Mouse (Mus musculus): ENCODE measurements at regions not wholly inside any gene's neighbourhood (a gene's known extent, or its start where the extent isn't known, plus 50 kb on each side); places are given as distances from the start of the nearest gene placed in this dataset.
A peak's percentile ranks its signal among the peaks of the same experiment; 100 is the strongest.

GRCm38 (mm10) chr12:94508099-94508498 lies 1183.9 kb upstream of the Flrt2 start:
- H3K27ac ChIP-seq (ENCODE audit: low read length), result no peak overlapping the region
- no peaks in the 10 kb centered on the region for H3K27me3 ChIP-seq (ENCODE audit: control insufficient read depth, insufficient read depth, low read depth, low read length)
- H3K4me3 ChIP-seq (ENCODE audit: low read length), result no peak overlapping the region
- 81% methylated on average over 7 of the region's 7 CpGs for WGBS
- no peaks in the 10 kb centered on the region for H3K36me3 ChIP-seq (ENCODE audit: control insufficient read depth, insufficient read depth, low read length)
- H3K9me3 ChIP-seq (ENCODE audit: control insufficient read depth, low read length), result no peaks in the 10 kb centered on the region
- H3K9ac ChIP-seq (ENCODE audit: low read length), result no peak overlapping the region
- no peaks in the 10 kb centered on the region for H3K4me1 ChIP-seq (replicated peaks; ENCODE audit: control insufficient read depth, insufficient read depth, low read length)
- no peak for ATAC-seq (ENCODE audit: low read depth)
- H3K4me2 ChIP-seq (ENCODE audit: low read depth, low read length), result no peak overlapping the region

DNA sequence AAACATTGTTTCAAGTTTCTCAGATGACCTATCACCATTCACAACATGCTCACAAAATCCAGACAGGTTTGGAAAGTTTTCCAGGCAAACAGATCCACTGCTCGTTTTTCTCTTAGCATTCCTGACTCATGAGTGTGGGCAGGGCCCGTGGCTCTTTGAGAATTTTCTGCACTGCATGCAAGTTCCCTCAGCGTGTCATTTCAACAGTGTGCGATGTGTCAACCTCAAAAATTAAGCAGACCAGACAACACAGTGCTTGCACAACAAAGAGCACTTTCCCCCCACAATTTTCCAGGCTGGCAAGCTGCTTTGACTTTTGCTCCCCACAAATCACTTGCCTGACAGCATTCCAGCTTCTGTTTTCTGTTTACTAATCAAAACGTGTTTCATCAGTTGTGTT lies 1182.2 kb upstream of the Flrt2 start:
- H3K36me3 ChIP-seq (ENCODE audit: control insufficient read depth, insufficient read depth, low read length), result no peaks in the 10 kb centered on the region
- H3K27ac ChIP-seq (ENCODE audit: low read length), result no peak overlapping the region
- no peak overlapping the region for H3K4me2 ChIP-seq (ENCODE audit: low read depth, low read length)
- H3K9me3 ChIP-seq (ENCODE audit: control insufficient read depth, low read length), result no peaks in the 10 kb centered on the region
- H3K4me3 ChIP-seq (ENCODE audit: low read length), result no peak overlapping the region
- no peaks in the 10 kb centered on the region for H3K4me1 ChIP-seq (replicated peaks; ENCODE audit: control insufficient read depth, insufficient read depth, low read length)
- WGBS, result 28% methylated on average over 5 of the region's 5 CpGs
- ATAC-seq (ENCODE audit: low read depth), result no peak
- H3K9ac ChIP-seq (ENCODE audit: low read length), result no peak overlapping the region
- H3K27me3 ChIP-seq (ENCODE audit: control insufficient read depth, insufficient read depth, low read depth, low read length), result no peaks in the 10 kb centered on the region

DNA sequence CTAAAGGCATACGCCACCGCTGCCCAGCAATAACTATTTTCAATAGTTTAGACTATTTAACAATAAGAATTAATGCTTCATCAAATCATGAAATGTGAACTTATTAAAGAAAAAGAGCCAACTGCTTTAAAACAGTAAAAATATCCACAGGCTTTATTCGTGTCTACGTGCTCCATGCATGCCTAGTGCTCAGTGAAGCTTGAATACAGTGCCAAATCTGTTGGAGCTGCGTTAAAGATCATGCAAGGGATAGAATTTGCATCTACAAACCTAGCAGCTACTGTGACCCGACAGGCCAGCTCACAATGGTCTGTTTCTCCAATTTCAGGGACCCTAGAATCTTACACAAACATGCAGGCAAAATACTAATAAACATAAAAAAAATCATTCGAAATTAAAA lies 1147.3 kb upstream of the Flrt2 start:
- Histone ChIP-seq H3K36me3 (ENCODE audit: control insufficient read depth, insufficient read depth, low read length) (no peaks in the 10 kb centered on the region), H3K27ac (ENCODE audit: low read length) (no peak overlapping the region), H3K4me2 (ENCODE audit: low read depth, low read length) (no peak overlapping the region), H3K4me3 (ENCODE audit: low read length) (no peak overlapping the region), H3K27me3 (ENCODE audit: control insufficient read depth, insufficient read depth, low read depth, low read length) (no peaks in the 10 kb centered on the region), H3K9ac (ENCODE audit: low read length) (no peak overlapping the region), H3K9me3 (ENCODE audit: control insufficient read depth, low read length) (no peaks in the 10 kb centered on the region), H3K4me1 (replicated peaks; ENCODE audit: control insufficient read depth, insufficient read depth, low read length) (no peaks in the 10 kb centered on the region)
- WGBS, result 85% methylated on average over 7 of the region's 7 CpGs
- no peak for ATAC-seq (ENCODE audit: low read depth)

- 78% methylated on average over 2 of the region's 2 CpGs for WGBS
- Histone ChIP-seq H3K9me3 (ENCODE audit: control insufficient read depth, low read length) (no peaks in the 10 kb centered on the region), H3K27me3 (ENCODE audit: control insufficient read depth, insufficient read depth, low read depth, low read length) (no peaks in the 10 kb centered on the region), H3K9ac (ENCODE audit: low read length) (no peak overlapping the region), H3K4me3 (ENCODE audit: low read length) (no peak overlapping the region), H3K27ac (ENCODE audit: low read length) (no peak overlapping the region), H3K36me3 (ENCODE audit: control insufficient read depth, insufficient read depth, low read length) (no peaks in the 10 kb centered on the region), H3K4me1 (replicated peaks; ENCODE audit: control insufficient read depth, insufficient read depth, low read length) (no peaks in the 10 kb centered on the region), H3K4me2 (ENCODE audit: low read depth, low read length) (no peak overlapping the region)
- ATAC-seq (ENCODE audit: low read depth), result no peak
Observed at GRCm38 (mm10) chr12:94560374-94561194, 1131.4 kb upstream of the Flrt2 start.

GRCm38 (mm10) chr12:94574981-94575380 lies 1117.0 kb upstream of the Flrt2 start:
- Histone ChIP-seq H3K36me3 (ENCODE audit: control insufficient read depth, insufficient read depth, low read length) (no peaks in the 10 kb centered on the region), H3K27me3 (ENCODE audit: control insufficient read depth, insufficient read depth, low read depth, low read length) (no peaks in the 10 kb centered on the region), H3K4me3 (ENCODE audit: low read length) (no peak overlapping the region), H3K27ac (ENCODE audit: low read length) (no peak overlapping the region), H3K4me2 (ENCODE audit: low read depth, low read length) (no peak overlapping the region), H3K4me1 (replicated peaks; ENCODE audit: control insufficient read depth, insufficient read depth, low read length) (no peaks in the 10 kb centered on the region), H3K9ac (ENCODE audit: low read length) (no peak overlapping the region), H3K9me3 (ENCODE audit: control insufficient read depth, low read length) (no peaks in the 10 kb centered on the region)
- no peak for ATAC-seq (ENCODE audit: low read depth)
- WGBS, result 85% methylated on average over 2 of the region's 2 CpGs

DNA sequence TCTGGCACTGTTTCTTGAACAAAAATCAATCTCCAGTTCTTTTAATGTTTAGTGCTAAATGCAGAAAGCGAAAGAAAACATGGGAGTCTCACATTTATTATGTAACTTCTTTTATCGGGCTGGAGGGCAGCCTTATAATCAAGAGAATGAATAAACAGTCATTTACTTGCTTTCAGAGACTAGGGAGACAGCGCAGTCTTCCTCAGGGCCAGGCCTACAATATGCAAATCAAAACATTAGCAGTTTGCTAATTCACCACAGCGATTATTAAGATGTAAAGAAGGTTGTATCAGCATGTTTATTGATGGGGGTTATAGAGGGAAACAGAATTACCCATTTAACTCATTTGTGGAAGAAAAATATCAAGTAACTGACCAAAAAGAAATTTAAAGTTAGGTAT lies 1111.7 kb upstream of the Flrt2 start:
- no peaks in the 10 kb centered on the region for H3K9me3 ChIP-seq (ENCODE audit: control insufficient read depth, low read length)
- no peaks in the 10 kb centered on the region for H3K36me3 ChIP-seq (ENCODE audit: control insufficient read depth, insufficient read depth, low read length)
- H3K4me3 ChIP-seq (ENCODE audit: low read length), result no peak overlapping the region
- H3K27me3 ChIP-seq (ENCODE audit: control insufficient read depth, insufficient read depth, low read depth, low read length), result no peaks in the 10 kb centered on the region
- H3K27ac ChIP-seq (ENCODE audit: low read length), result no peak overlapping the region
- no peaks in the 10 kb centered on the region for H3K4me1 ChIP-seq (replicated peaks; ENCODE audit: control insufficient read depth, insufficient read depth, low read length)
- 35% methylated on average over 4 of the region's 4 CpGs for WGBS
- no peak overlapping the region for H3K4me2 ChIP-seq (ENCODE audit: low read depth, low read length)
- ATAC-seq (ENCODE audit: low read depth), result no peak
- H3K9ac ChIP-seq (ENCODE audit: low read length), result no peak overlapping the region

GRCm38 (mm10) chr12:94584309-94584708 lies 1107.7 kb upstream of the Flrt2 start:
- 33% methylated on average over 1 of the region's 1 CpGs for WGBS
- no peaks in the 10 kb centered on the region for H3K27me3 ChIP-seq (ENCODE audit: control insufficient read depth, insufficient read depth, low read depth, low read length)
- no peak overlapping the region for H3K27ac ChIP-seq (ENCODE audit: low read length)

GRCm38 (mm10) chr12:94587031-94587430 lies 1105.0 kb upstream of the Flrt2 start:
- Histone ChIP-seq H3K9me3 (ENCODE audit: control insufficient read depth, low read length) (no peaks in the 10 kb centered on the region), H3K4me1 (replicated peaks; ENCODE audit: control insufficient read depth, insufficient read depth, low read length) (peaks cover 6% of the 10 kb centered on the region; the same call in 1 of the 2 replicates), H3K27me3 (ENCODE audit: control insufficient read depth, insufficient read depth, low read depth, low read length) (no peaks in the 10 kb centered on the region), H3K4me3 (ENCODE audit: low read length) (no peak overlapping the region), H3K4me2 (ENCODE audit: low read depth, low read length) (no peak overlapping the region), H3K27ac (ENCODE audit: low read length) (no peak overlapping the region), H3K36me3 (ENCODE audit: control insufficient read depth, insufficient read depth, low read length) (no peaks in the 10 kb centered on the region), H3K9ac (ENCODE audit: low read length) (no peak overlapping the region)
- ATAC-seq (ENCODE audit: low read depth), result no peak
- WGBS, result 56% methylated on average over 4 of the region's 4 CpGs

More at GRCm38 (mm10) chr12:94584309-94584708, 1107.7 kb upstream of the Flrt2 start:
- no peak overlapping the region for H3K9ac ChIP-seq (ENCODE audit: low read length)
- H3K36me3 ChIP-seq (ENCODE audit: control insufficient read depth, insufficient read depth, low read length), result no peaks in the 10 kb centered on the region
- H3K4me3 ChIP-seq (ENCODE audit: low read length), result no peak overlapping the region
- H3K9me3 ChIP-seq (ENCODE audit: control insufficient read depth, low read length), result no peaks in the 10 kb centered on the region
- H3K4me1 ChIP-seq (replicated peaks; ENCODE audit: control insufficient read depth, insufficient read depth, low read length), result peaks cover 6% of the 10 kb centered on the region; the same call in 1 of the 2 replicates
- H3K4me2 ChIP-seq (ENCODE audit: low read depth, low read length), result no peak overlapping the region
- ATAC-seq (ENCODE audit: low read depth), result no peak

DNA sequence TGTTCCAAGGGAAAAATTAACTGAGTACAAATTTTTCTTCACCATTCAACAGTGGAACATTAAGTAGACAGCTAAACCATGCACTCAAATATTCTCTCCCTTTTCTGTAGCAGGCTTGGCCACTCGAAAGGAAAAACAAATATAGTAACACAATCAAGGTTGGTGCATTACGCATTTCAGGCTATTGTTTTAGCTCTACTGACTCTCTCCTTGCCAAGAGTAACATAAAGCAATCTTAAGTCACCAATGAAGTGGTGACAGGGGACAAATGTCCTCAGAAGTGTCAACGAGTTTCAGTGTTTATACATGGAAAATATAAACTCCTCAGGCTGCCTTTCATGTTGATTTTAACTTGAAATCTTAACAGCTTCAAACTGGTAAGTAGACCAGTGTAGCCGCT lies 1103.4 kb upstream of the Flrt2 start:
- no peak overlapping the region for H3K4me3 ChIP-seq (ENCODE audit: low read length)
- 12% methylated on average over 4 of the region's 4 CpGs for WGBS
- no peak overlapping the region; the same call in 1 of the 2 replicates for H3K4me2 ChIP-seq (ENCODE audit: low read depth, low read length)

More for the DNA sequence above, 1103.4 kb upstream of the Flrt2 start:
- Histone ChIP-seq H3K9me3 (ENCODE audit: control insufficient read depth, low read length) (no peaks in the 10 kb centered on the region), H3K36me3 (ENCODE audit: control insufficient read depth, insufficient read depth, low read length) (no peaks in the 10 kb centered on the region), H3K27ac (ENCODE audit: low read length) (no peak overlapping the region), H3K4me1 (replicated peaks; ENCODE audit: control insufficient read depth, insufficient read depth, low read length) (peaks cover 6% of the 10 kb centered on the region; the same call in 1 of the 2 replicates), H3K9ac (ENCODE audit: low read length) (no peak overlapping the region), H3K27me3 (ENCODE audit: control insufficient read depth, insufficient read depth, low read depth, low read length) (no peaks in the 10 kb centered on the region)
- peak; percentile 62 for ATAC-seq (ENCODE audit: low read depth)

All from lung, embryonic 16.5 days (tissue).